Mouse (Mus musculus): ENCODE data around the gene Eif3k.
"Not testable (repeated sequence)": the region's sequence is repeated elsewhere in the genome, so short reads cannot be mapped to it uniquely, and the experiment has no call there.

Gene Eif3k

GRCm38 (mm10) chr7:28984452-28984851 is 2.8 kb upstream of the Eif3k start:
- no peak for DNase-seq

- DNase-seq = no peak
Observed at GRCm38 (mm10) chr7:28983849-28984248, 2.2 kb upstream of the Eif3k start.

GRCm38 (mm10) chr7:28983141-28983564 is 1.5 kb upstream of the Eif3k start:
- no peak for DNase-seq

- DNase-seq = no peak
Observed at GRCm38 (mm10) chr7:28982274-28983013, 780 bp upstream of the Eif3k start.

- DNase-seq = no peak
Observed at GRCm38 (mm10) chr7:28977556-28977955, 4.1 kb downstream of the Eif3k start.

GRCm38 (mm10) chr7:28973025-28973424 is 8.6 kb downstream of the Eif3k start:
- DNase-seq = no peak

- DNase-seq = peak; percentile 72
Observed at GRCm38 (mm10) chr7:28972542-28972985, 9.1 kb downstream of the Eif3k start.

- DNase-seq = no peak
Observed at GRCm38 (mm10) chr7:28971770-28972269, 9.8 kb downstream of the Eif3k start.

GRCm38 (mm10) chr7:28971029-28971428 is 10.6 kb downstream of the Eif3k start:
- DNase-seq = no peak

GRCm38 (mm10) chr7:28969672-28970394 is 11.8 kb downstream of the Eif3k start:
- no peak for DNase-seq

GRCm38 (mm10) chr7:28969271-28969670 is 12.4 kb downstream of the Eif3k start:
- DNase-seq = no peak

GRCm38 (mm10) chr7:28968120-28968519 is 13.5 kb downstream of the Eif3k start:
- DNase-seq = not testable (repeated sequence)

- no peak for DNase-seq
Observed at GRCm38 (mm10) chr7:28966751-28967505, 14.7 kb downstream of the Eif3k start.

GRCm38 (mm10) chr7:28966181-28966580 is 15.5 kb downstream of the Eif3k start:
- DNase-seq = no peak

- DNase-seq = no peak
Observed at GRCm38 (mm10) chr7:28965346-28965840, 16.3 kb downstream of the Eif3k start.

- DNase-seq = no peak
Observed at GRCm38 (mm10) chr7:28963399-28963923, 18.2 kb downstream of the Eif3k start.

GRCm38 (mm10) chr7:28961927-28962670 is 19.6 kb downstream of the Eif3k start, which contains the start of gene Actn4:
Gene Actn4 (minus strand): TSS chr7:28962340.
- peak; percentile 98 for DNase-seq

GRCm38 (mm10) chr7:28961584-28961926 is 20.1 kb downstream of the Eif3k start:
- DNase-seq = no peak

GRCm38 (mm10) chr7:28960354-28961046 is 21.2 kb downstream of the Eif3k start:
- DNase-seq = no peak

- DNase-seq = no peak
Observed at GRCm38 (mm10) chr7:28959505-28960045, 22.1 kb downstream of the Eif3k start.

GRCm38 (mm10) chr7:28958770-28959169 is 22.9 kb downstream of the Eif3k start:
- no peak for DNase-seq

Data from cerebellum, adult 8-10 months (tissue).